ENCODE assay signal across 16 mouse cellular contexts in genomic region chr8:104033148-104033547, GRCm38 (mm10).
A peak's percentile ranks its signal among the peaks of the same experiment; 100 is the strongest.
DNase-seq lines count a peak whose midpoint lies in the region; ATAC-seq and TF ChIP-seq lines count a peak whose summit lies in the region.
"Had no signal": no experiment of that assay in that cellular context is flagged by ENCODE, and none has a peak within 500 bp of the region (broad histone marks: within the 10 kb centered on the region; RNA-seq: fewer than 3 reads in every experiment).

No protein-coding gene starts in this region.

- no peak overlapping the region for H3K27ac ChIP-seq in heart, adult 2 months
- no peak overlapping the region for H3K27ac ChIP-seq in liver, embryonic 14.5 days
- no peak overlapping the region for H3K27ac ChIP-seq in liver, embryonic 12.5 days
- H3K27ac ChIP-seq: heart, embryonic 13.5 days; hindbrain, embryonic 12.5 days; liver, embryonic 13.5 days; neural tube, embryonic 15.5 days had no signal

- TF ChIP-seq POLR2A in heart, adult 2 months (IDR thresholded peaks at IDR 0.05; ENCODE audit: insufficient read depth, low read depth, low read length): no peak

- intact Hi-C loops in heart, adult 2 months (cut with DNase I): loop anchor here (5.0 kb wide), 1 partner anchor 184 kb away; no protein-coding TSS in a partner anchor

- no peak overlapping the region for H3K4me3 ChIP-seq in heart, adult 2 months
- no peak overlapping the region for H3K4me3 ChIP-seq in liver, embryonic 14.5 days (ENCODE audit: insufficient read depth in 1 of 2, low read depth in 2 of 2, low read length in 2 of 2)
- no peak overlapping the region for H3K4me3 ChIP-seq in liver, embryonic 12.5 days
- no peak overlapping the region for H3K4me3 ChIP-seq in E14TG2a.4 (replicated peaks; ENCODE audit: low read length)
- H3K4me3 ChIP-seq: erythroblast, embryonic 14.5 days; heart, embryonic 13.5 days; hindbrain, embryonic 12.5 days; liver, embryonic 13.5 days; neural tube, embryonic 15.5 days had no signal

- no peak for DNase-seq in heart, adult 2 months
- no peak for DNase-seq in heart, postnatal 4 days
- no peak for DNase-seq in liver, embryonic 14.5 days (ENCODE audit: low read depth in 3 of 3, low spot score in 3 of 3)
- DNase-seq in brain, adult 2 months (ENCODE audit: low read depth, low spot score): peak; percentile 66
- DNase-seq in urinary bladder, postnatal 36 days (ENCODE audit: low spot score in 2 of 2): no peak
- DNase-seq: adrenal gland, postnatal 36 days; gastrocnemius, postnatal 36 days; kidney, adult 9 months; liver, embryonic 13.5 days; thymus, postnatal 4 days had no signal

- H3K9me3 ChIP-seq in liver, embryonic 14.5 days (ENCODE audit: control insufficient read depth, low read length): no peaks in the 10 kb centered on the region; the same call in none of the 2 replicates
- no peaks in the 10 kb centered on the region; the same call in 1 of the 2 replicates for H3K9me3 ChIP-seq in liver, embryonic 12.5 days (replicated peaks)
- peaks cover 24% of the 10 kb centered on the region for H3K9me3 ChIP-seq in E14TG2a.4 (ENCODE audit: low read length)
- H3K9me3 ChIP-seq: hindbrain, embryonic 12.5 days had no signal

- no peak for TF ChIP-seq EP300 in heart, adult 2 months (IDR thresholded peaks at IDR 0.05; ENCODE audit: insufficient read depth, low read depth, low read length)
- no peak for TF ChIP-seq EP300 in liver, embryonic 14.5 days (IDR thresholded peaks at IDR 0.05; ENCODE audit: low read depth)

- no peak overlapping the region for H3K9ac ChIP-seq in heart, adult 2 months (ENCODE audit: low read depth, low read length)
- no peak overlapping the region for H3K9ac ChIP-seq in liver, embryonic 14.5 days (replicated peaks)
- H3K9ac ChIP-seq in liver, embryonic 12.5 days: no peak overlapping the region
- H3K9ac ChIP-seq: heart, embryonic 13.5 days; hindbrain, embryonic 12.5 days; liver, embryonic 13.5 days; neural tube, embryonic 15.5 days had no signal

- ATAC-seq in liver, embryonic 14.5 days (ENCODE audit: insufficient read depth): no peak
- no peak for ATAC-seq in liver, embryonic 12.5 days

- no peaks in the 10 kb centered on the region for H3K4me1 ChIP-seq in heart, adult 2 months (ENCODE audit: control insufficient read depth, insufficient read depth, low read length)
- H3K4me1 ChIP-seq in liver, embryonic 14.5 days (replicated peaks; ENCODE audit: control insufficient read depth in 2 of 2, insufficient read depth in 2 of 2, low read length in 1 of 2): no peaks in the 10 kb centered on the region
- no peaks in the 10 kb centered on the region for H3K4me1 ChIP-seq in liver, embryonic 12.5 days
- H3K4me1 ChIP-seq in E14TG2a.4 (replicated peaks; ENCODE audit: low read depth, low read length): peaks cover 5% of the 10 kb centered on the region; the same call in 1 of the 2 replicates
- H3K4me1 ChIP-seq: liver, embryonic 13.5 days had no signal

- H3K4me2 ChIP-seq in liver, embryonic 14.5 days (ENCODE audit: low read depth): no peak overlapping the region
- no peak overlapping the region for H3K4me2 ChIP-seq in liver, embryonic 12.5 days
- H3K4me2 ChIP-seq: heart, embryonic 13.5 days; hindbrain, embryonic 12.5 days; liver, embryonic 13.5 days; neural tube, embryonic 15.5 days had no signal

- no peaks in the 10 kb centered on the region for H3K79me2 ChIP-seq in heart, adult 2 months (replicated peaks; ENCODE audit: control insufficient read depth, insufficient read depth, low read length)

- H3K36me3 ChIP-seq in heart, adult 2 months (ENCODE audit: control insufficient read depth, insufficient read depth, low read length): no peaks in the 10 kb centered on the region
- no peaks in the 10 kb centered on the region for H3K36me3 ChIP-seq in liver, embryonic 14.5 days (replicated peaks; ENCODE audit: control insufficient read depth, insufficient read depth, low read depth)
- H3K36me3 ChIP-seq in liver, embryonic 12.5 days: no peaks in the 10 kb centered on the region
- no peaks in the 10 kb centered on the region for H3K36me3 ChIP-seq in E14TG2a.4 (ENCODE audit: insufficient read depth, low read length)
- H3K36me3 ChIP-seq: heart, embryonic 13.5 days; hindbrain, embryonic 12.5 days; liver, embryonic 13.5 days; neural tube, embryonic 15.5 days had no signal

- no peaks in the 10 kb centered on the region for H3K27me3 ChIP-seq in heart, adult 2 months (ENCODE audit: control insufficient read depth, insufficient read depth, low read length)
- no peaks in the 10 kb centered on the region for H3K27me3 ChIP-seq in liver, embryonic 14.5 days (ENCODE audit: control insufficient read depth, insufficient read depth, low read length)
- H3K27me3 ChIP-seq in liver, embryonic 12.5 days (replicated peaks): no peaks in the 10 kb centered on the region
- H3K27me3 ChIP-seq in E14TG2a.4 (ENCODE audit: insufficient read depth, low read length): peaks cover 31% of the 10 kb centered on the region
- H3K27me3 ChIP-seq: heart, embryonic 13.5 days; hindbrain, embryonic 12.5 days; liver, embryonic 13.5 days had no signal

- TF ChIP-seq CTCF in heart, adult 2 months (IDR thresholded peaks at IDR 0.05): peak; percentile 33; the same call in 1 of the 2 replicates
- 0 out of 2 replicates have a peak, but pooled peaks have one; percentile 13 for TF ChIP-seq CTCF in liver, embryonic 14.5 days (IDR thresholded peaks at IDR 0.05; ENCODE audit: low read depth)
- peak; percentile 35 for TF ChIP-seq CTCF in E14TG2a.4 (conservative IDR thresholded peaks at IDR 0.05; ENCODE audit: low read length)

- WGBS in heart, adult 2 months: 40% methylated on average over 2 of the region's 2 CpGs
- 35% methylated on average over 2 of the region's 2 CpGs for WGBS in liver, embryonic 14.5 days (ENCODE audit: insufficient replicate concordance)
- 44% methylated on average over 2 of the region's 2 CpGs for WGBS in liver, embryonic 12.5 days (ENCODE audit: insufficient replicate concordance)
